Mouse (Mus musculus): ENCODE measurements around the gene Tmem174. TPM values are rescaled to one million over a fixed set of nuclear protein-coding genes. Genes with fewer than 3 reads are reported as not detected.

Tmem174 gene
- polyA plus RNA-seq, 1 experiment from 2014 or later: not detected

- H3K4me3 ChIP-seq (ENCODE audit: low read depth, low read length): no peak overlapping the region
- no peak for ATAC-seq (ENCODE audit: insufficient number of reproducible peaks, low FRiP score, low TSS enrichment, low read depth)
These were observed 12.7 kb downstream of the Tmem174 start for GRCm38 (mm10) chr13:98624506-98624905.

GRCm38 (mm10) chr13:98622881-98623549, 14.2 kb downstream of the Tmem174 start:
- ATAC-seq (ENCODE audit: insufficient number of reproducible peaks, low FRiP score, low TSS enrichment, low read depth) (no peak), DNase-seq (ENCODE audit: low spot score) (no peak)
- no peak overlapping the region for H3K27ac ChIP-seq (replicated peaks; ENCODE audit: low read depth, low read length)
- no peaks in the 10 kb centered on the region for H3K36me3 ChIP-seq (ENCODE audit: control insufficient read depth, insufficient read depth, low read length)
- H3K4me2 ChIP-seq (ENCODE audit: low read depth, severe bottlenecking): no peak overlapping the region
- no peak overlapping the region for H3K9ac ChIP-seq (ENCODE audit: low read length)
- 70% methylated on average over 8 of the region's 8 CpGs for WGBS
- no peak overlapping the region for H3K4me3 ChIP-seq (ENCODE audit: low read depth, low read length)
- H3K4me1 ChIP-seq (ENCODE audit: control insufficient read depth, insufficient read depth, low read length): no peaks in the 10 kb centered on the region
- no peaks in the 10 kb centered on the region for H3K27me3 ChIP-seq (ENCODE audit: control insufficient read depth, insufficient read depth, low read length)
- no peaks in the 10 kb centered on the region for H3K9me3 ChIP-seq (ENCODE audit: control insufficient read depth, low read length)

More at GRCm38 (mm10) chr13:98624506-98624905, 12.7 kb downstream of the Tmem174 start:
- WGBS: 89% methylated on average over 10 of the region's 10 CpGs
- H3K36me3 ChIP-seq (ENCODE audit: control insufficient read depth, insufficient read depth, low read length): no peaks in the 10 kb centered on the region
- H3K4me1 ChIP-seq (ENCODE audit: control insufficient read depth, insufficient read depth, low read length): no peaks in the 10 kb centered on the region
- H3K9ac ChIP-seq (ENCODE audit: low read length): no peak overlapping the region
- H3K9me3 ChIP-seq (ENCODE audit: control insufficient read depth, low read length): no peaks in the 10 kb centered on the region
- H3K27ac ChIP-seq (replicated peaks; ENCODE audit: low read depth, low read length): no peak overlapping the region
- no peak overlapping the region for H3K4me2 ChIP-seq (ENCODE audit: low read depth, severe bottlenecking)
- no peaks in the 10 kb centered on the region for H3K27me3 ChIP-seq (ENCODE audit: control insufficient read depth, insufficient read depth, low read length)
- DNase-seq (ENCODE audit: low spot score): no peak

- WGBS: 79% methylated on average over 17 of the region's 17 CpGs
- H3K4me2 ChIP-seq (ENCODE audit: low read depth, severe bottlenecking): no peak overlapping the region
- no peak overlapping the region for H3K9ac ChIP-seq (ENCODE audit: low read length)
- H3K27ac ChIP-seq (replicated peaks; ENCODE audit: low read depth, low read length): no peak overlapping the region
- ATAC-seq (ENCODE audit: insufficient number of reproducible peaks, low FRiP score, low TSS enrichment, low read depth) (no peak), DNase-seq (ENCODE audit: low spot score) (no peak)
- no peaks in the 10 kb centered on the region for H3K4me1 ChIP-seq (ENCODE audit: control insufficient read depth, insufficient read depth, low read length)
- H3K27me3 ChIP-seq (ENCODE audit: control insufficient read depth, insufficient read depth, low read length): no peaks in the 10 kb centered on the region
- H3K9me3 ChIP-seq (ENCODE audit: control insufficient read depth, low read length): peaks cover 5% of the 10 kb centered on the region; the same call in 1 of the 2 replicates
- H3K36me3 ChIP-seq (ENCODE audit: control insufficient read depth, insufficient read depth, low read length): no peaks in the 10 kb centered on the region
- no peak overlapping the region for H3K4me3 ChIP-seq (ENCODE audit: low read depth, low read length)
These were observed 19.7 kb downstream of the Tmem174 start for GRCm38 (mm10) chr13:98617429-98618067.

- H3K4me2 ChIP-seq (ENCODE audit: low read depth, severe bottlenecking): no peak overlapping the region
- no peaks in the 10 kb centered on the region for H3K4me1 ChIP-seq (ENCODE audit: control insufficient read depth, insufficient read depth, low read length)
- H3K27ac ChIP-seq (replicated peaks; ENCODE audit: low read depth, low read length): no peak overlapping the region
- H3K27me3 ChIP-seq (ENCODE audit: control insufficient read depth, insufficient read depth, low read length): no peaks in the 10 kb centered on the region; the same call in 1 of the 2 replicates
- H3K9me3 ChIP-seq (ENCODE audit: control insufficient read depth, low read length): peaks cover 3% of the 10 kb centered on the region; the same call in 1 of the 2 replicates
- no peaks in the 10 kb centered on the region for H3K36me3 ChIP-seq (ENCODE audit: control insufficient read depth, insufficient read depth, low read length)
- WGBS: 39% methylated on average over 9 of the region's 9 CpGs
- H3K9ac ChIP-seq (ENCODE audit: low read length): no peak overlapping the region
- DNase-seq (ENCODE audit: low spot score): no peak
- no peak for ATAC-seq (ENCODE audit: insufficient number of reproducible peaks, low FRiP score, low TSS enrichment, low read depth)
- no peak overlapping the region for H3K4me3 ChIP-seq (ENCODE audit: low read depth, low read length)
These were observed 29.2 kb downstream of the Tmem174 start for GRCm38 (mm10) chr13:98607885-98608477.

- Histone ChIP-seq H3K4me3 (ENCODE audit: low read depth, low read length) (no peak overlapping the region), H3K9ac (ENCODE audit: low read length) (no peak overlapping the region), H3K36me3 (ENCODE audit: control insufficient read depth, insufficient read depth, low read length) (no peaks in the 10 kb centered on the region), H3K27me3 (ENCODE audit: control insufficient read depth, insufficient read depth, low read length) (no peaks in the 10 kb centered on the region; the same call in 1 of the 2 replicates), H3K27ac (replicated peaks; ENCODE audit: low read depth, low read length) (no peak overlapping the region), H3K4me2 (ENCODE audit: low read depth, severe bottlenecking) (no peak overlapping the region), H3K4me1 (ENCODE audit: control insufficient read depth, insufficient read depth, low read length) (no peaks in the 10 kb centered on the region), H3K9me3 (ENCODE audit: control insufficient read depth, low read length) (no peaks in the 10 kb centered on the region)
- WGBS: 72% methylated on average over 11 of the region's 11 CpGs
- no peak for DNase-seq (ENCODE audit: low spot score)
- no peak for ATAC-seq (ENCODE audit: insufficient number of reproducible peaks, low FRiP score, low TSS enrichment, low read depth)
These were observed 33.4 kb downstream of the Tmem174 start for GRCm38 (mm10) chr13:98603799-98604198.

GRCm38 (mm10) chr13:98596746-98597145, 40.5 kb downstream of the Tmem174 start:
- WGBS: 91% methylated on average over 4 of the region's 4 CpGs
- H3K9me3 ChIP-seq (ENCODE audit: control insufficient read depth, low read length): no peaks in the 10 kb centered on the region
- no peaks in the 10 kb centered on the region for H3K36me3 ChIP-seq (ENCODE audit: control insufficient read depth, insufficient read depth, low read length)
- peaks cover 2% of the 10 kb centered on the region; the same call in 1 of the 2 replicates for H3K4me1 ChIP-seq (ENCODE audit: control insufficient read depth, insufficient read depth, low read length)
- no peaks in the 10 kb centered on the region for H3K27me3 ChIP-seq (ENCODE audit: control insufficient read depth, insufficient read depth, low read length)
- H3K27ac ChIP-seq (replicated peaks; ENCODE audit: low read depth, low read length): no peak overlapping the region
- no peak for ATAC-seq (ENCODE audit: insufficient number of reproducible peaks, low FRiP score, low TSS enrichment, low read depth)
- H3K4me2 ChIP-seq (ENCODE audit: low read depth, severe bottlenecking): no peak overlapping the region
- no peak overlapping the region for H3K4me3 ChIP-seq (ENCODE audit: low read depth, low read length)
- H3K9ac ChIP-seq (ENCODE audit: low read length): no peak overlapping the region
- no peak for DNase-seq (ENCODE audit: low spot score)

GRCm38 (mm10) chr13:98594726-98595141, 42.5 kb downstream of the Tmem174 start:
- DNase-seq (ENCODE audit: low spot score): no peak
- no peaks in the 10 kb centered on the region for H3K9me3 ChIP-seq (ENCODE audit: control insufficient read depth, low read length)
- no peak overlapping the region for H3K4me2 ChIP-seq (ENCODE audit: low read depth, severe bottlenecking)
- H3K27ac ChIP-seq (replicated peaks; ENCODE audit: low read depth, low read length): no peak overlapping the region
- peaks cover 13% of the 10 kb centered on the region; the same call in 1 of the 2 replicates for H3K4me1 ChIP-seq (ENCODE audit: control insufficient read depth, insufficient read depth, low read length)
- ATAC-seq (ENCODE audit: insufficient number of reproducible peaks, low FRiP score, low TSS enrichment, low read depth): no peak
- H3K9ac ChIP-seq (ENCODE audit: low read length): no peak overlapping the region
- no peaks in the 10 kb centered on the region for H3K27me3 ChIP-seq (ENCODE audit: control insufficient read depth, insufficient read depth, low read length)
- 80% methylated on average over 10 of the region's 10 CpGs for WGBS
- no peaks in the 10 kb centered on the region for H3K36me3 ChIP-seq (ENCODE audit: control insufficient read depth, insufficient read depth, low read length)
- H3K4me3 ChIP-seq (ENCODE audit: low read depth, low read length): no peak overlapping the region

- 62% methylated on average over 11 of the region's 11 CpGs for WGBS
- ATAC-seq (ENCODE audit: insufficient number of reproducible peaks, low FRiP score, low TSS enrichment, low read depth) (no peak), DNase-seq (ENCODE audit: low spot score) (no peak)
- H3K4me1 ChIP-seq (ENCODE audit: control insufficient read depth, insufficient read depth, low read length): peaks cover 17% of the 10 kb centered on the region; the same call in 1 of the 2 replicates
- H3K9ac ChIP-seq (ENCODE audit: low read length): no peak overlapping the region
- no peak overlapping the region for H3K27ac ChIP-seq (replicated peaks; ENCODE audit: low read depth, low read length)
- no peak overlapping the region for H3K4me2 ChIP-seq (ENCODE audit: low read depth, severe bottlenecking)
- no peaks in the 10 kb centered on the region for H3K36me3 ChIP-seq (ENCODE audit: control insufficient read depth, insufficient read depth, low read length)
- H3K27me3 ChIP-seq (ENCODE audit: control insufficient read depth, insufficient read depth, low read length): no peaks in the 10 kb centered on the region
- no peak overlapping the region for H3K4me3 ChIP-seq (ENCODE audit: low read depth, low read length)
- H3K9me3 ChIP-seq (ENCODE audit: control insufficient read depth, low read length): no peaks in the 10 kb centered on the region
These were observed 43.2 kb downstream of the Tmem174 start for GRCm38 (mm10) chr13:98593938-98594539.

Measured in limb, embryonic 11.5 days (tissue).